Mouse (Mus musculus): ENCODE data around the gene Plekhg2. TPM values are rescaled to one million over a fixed set of nuclear protein-coding genes. Genes with fewer than 3 reads are reported as not detected.

Gene Plekhg2
- total RNA-seq, 2 experiments from 2014 or later, result 5.9 to 6.8 TPM

- DNase-seq (ENCODE audit: low spot score in 2 of 2), result no peak
- 0 out of 2 replicates have a peak overlapping the region, but pooled peaks have one; percentile 25 for H3K27ac ChIP-seq
- H3K4me3 ChIP-seq, result no peak overlapping the region
- TF ChIP-seq CTCF (conservative IDR thresholded peaks at IDR 0.05), result no peak
These were observed 15.4 kb downstream of the Plekhg2 start for GRCm38 (mm10) chr7:28356981-28357380.

DNA sequence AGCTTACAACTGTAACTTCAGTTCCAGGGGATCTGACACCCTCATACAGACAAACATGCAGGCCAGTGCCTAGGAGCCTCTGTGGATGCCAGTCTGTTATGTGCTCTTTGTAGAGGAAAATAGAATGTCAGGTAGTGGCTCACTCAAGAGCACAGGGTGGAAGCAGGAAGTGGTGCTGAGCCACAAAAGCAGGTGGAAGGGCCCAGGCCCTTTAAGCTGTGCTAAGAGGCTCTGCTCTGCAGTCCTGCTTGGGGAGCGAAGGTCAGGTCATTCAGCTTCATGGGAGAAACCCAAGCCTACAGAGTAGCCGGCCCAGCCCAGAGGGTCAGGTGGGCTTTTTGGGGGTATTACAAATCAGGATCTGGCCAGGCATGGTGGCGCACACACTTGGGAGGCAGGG lies 17.2 kb downstream of the Plekhg2 start:
- H3K4me3 ChIP-seq, result no peak overlapping the region
- no peak for TF ChIP-seq CTCF (conservative IDR thresholded peaks at IDR 0.05)
- H3K27ac ChIP-seq, result no peak overlapping the region
- no peak for DNase-seq (ENCODE audit: low spot score in 2 of 2)

DNA sequence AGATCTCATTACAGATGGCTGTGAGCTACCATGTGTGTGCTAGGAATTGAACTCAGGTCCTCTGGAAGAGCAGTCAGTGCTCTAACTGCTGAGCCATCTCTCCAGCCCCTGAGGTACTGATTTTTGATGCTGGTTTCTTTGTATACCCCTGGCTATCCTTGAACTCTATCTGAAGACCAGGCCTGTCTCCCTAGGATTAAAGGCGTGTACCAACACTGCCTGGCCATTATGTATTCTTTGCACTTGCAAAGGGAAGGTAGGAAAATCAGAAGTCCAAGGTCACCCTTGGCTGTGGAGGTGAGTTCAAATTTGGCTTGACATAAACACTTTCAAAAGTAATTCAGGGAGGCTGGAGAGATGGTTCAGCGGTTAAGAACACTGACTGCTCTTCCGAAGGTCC lies 17.8 kb downstream of the Plekhg2 start:
- H3K27ac ChIP-seq, result no peak overlapping the region
- H3K4me3 ChIP-seq, result no peak overlapping the region
- no peak for TF ChIP-seq CTCF (conservative IDR thresholded peaks at IDR 0.05)
- no peak for DNase-seq (ENCODE audit: low spot score in 2 of 2)

- no peak overlapping the region for H3K4me3 ChIP-seq
- H3K27ac ChIP-seq, result no peak overlapping the region
- no peak for TF ChIP-seq CTCF (conservative IDR thresholded peaks at IDR 0.05)
- DNase-seq (ENCODE audit: low spot score in 2 of 2), result no peak
These were observed 18.3 kb downstream of the Plekhg2 start for GRCm38 (mm10) chr7:28354113-28354581.

DNA sequence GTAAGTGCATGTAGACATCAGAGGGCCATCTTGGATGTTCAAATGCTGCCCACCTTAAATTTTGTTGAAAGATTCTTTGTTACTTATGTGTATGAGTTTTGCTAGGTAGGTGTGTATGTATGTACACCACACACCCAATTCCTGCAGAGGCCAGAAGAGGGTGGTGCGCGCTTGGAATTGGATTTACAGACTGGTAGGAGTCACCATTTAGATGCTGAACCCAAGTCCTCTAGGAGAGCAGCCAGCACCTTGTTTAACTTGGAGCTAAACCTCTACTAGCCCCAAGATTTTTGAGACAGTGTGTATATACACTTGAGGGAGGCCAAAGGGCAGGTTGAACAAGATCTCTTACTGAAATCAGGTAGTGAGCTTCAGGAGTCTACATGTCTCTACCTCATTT lies 19.1 kb downstream of the Plekhg2 start:
- TF ChIP-seq CTCF (conservative IDR thresholded peaks at IDR 0.05), result peak; percentile 22; the same call in 1 of the 2 replicates
- DNase-seq (ENCODE audit: low spot score in 2 of 2), result no peak
- no peak overlapping the region for H3K27ac ChIP-seq
- no peak overlapping the region for H3K4me3 ChIP-seq

DNA sequence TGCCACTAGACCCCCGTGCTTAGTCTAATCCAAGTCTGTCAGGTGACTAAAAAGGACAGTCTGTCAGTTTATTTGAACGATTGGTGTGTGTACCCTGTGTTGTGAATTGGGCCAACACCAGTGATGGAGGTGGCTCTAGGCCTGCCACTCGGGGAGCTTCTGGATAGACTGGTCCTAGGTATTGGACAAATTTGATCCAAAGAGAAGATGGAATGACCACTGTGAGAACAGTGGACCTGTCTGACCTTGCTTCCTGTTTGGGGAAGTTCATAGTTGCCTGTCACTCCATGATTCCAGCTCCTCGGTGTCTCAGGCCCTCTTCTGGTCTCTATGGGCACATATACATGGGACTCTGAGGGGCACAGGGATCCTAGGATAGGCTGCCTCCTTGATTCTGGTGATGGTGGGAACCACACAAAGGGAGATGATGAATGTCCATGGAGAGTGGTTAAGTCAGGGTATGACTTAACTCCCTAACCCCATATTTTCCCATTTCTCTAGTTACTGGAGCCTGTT lies 20.7 kb downstream of the Plekhg2 start:
- Histone ChIP-seq H3K4me3 (peak overlapping the region; percentile 83), H3K27ac (peak overlapping the region; percentile 90; the same call in 1 of the 2 replicates)
- TF ChIP-seq CTCF (conservative IDR thresholded peaks at IDR 0.05), result no peak
- DNase-seq (ENCODE audit: low spot score in 2 of 2), result no peak

DNA sequence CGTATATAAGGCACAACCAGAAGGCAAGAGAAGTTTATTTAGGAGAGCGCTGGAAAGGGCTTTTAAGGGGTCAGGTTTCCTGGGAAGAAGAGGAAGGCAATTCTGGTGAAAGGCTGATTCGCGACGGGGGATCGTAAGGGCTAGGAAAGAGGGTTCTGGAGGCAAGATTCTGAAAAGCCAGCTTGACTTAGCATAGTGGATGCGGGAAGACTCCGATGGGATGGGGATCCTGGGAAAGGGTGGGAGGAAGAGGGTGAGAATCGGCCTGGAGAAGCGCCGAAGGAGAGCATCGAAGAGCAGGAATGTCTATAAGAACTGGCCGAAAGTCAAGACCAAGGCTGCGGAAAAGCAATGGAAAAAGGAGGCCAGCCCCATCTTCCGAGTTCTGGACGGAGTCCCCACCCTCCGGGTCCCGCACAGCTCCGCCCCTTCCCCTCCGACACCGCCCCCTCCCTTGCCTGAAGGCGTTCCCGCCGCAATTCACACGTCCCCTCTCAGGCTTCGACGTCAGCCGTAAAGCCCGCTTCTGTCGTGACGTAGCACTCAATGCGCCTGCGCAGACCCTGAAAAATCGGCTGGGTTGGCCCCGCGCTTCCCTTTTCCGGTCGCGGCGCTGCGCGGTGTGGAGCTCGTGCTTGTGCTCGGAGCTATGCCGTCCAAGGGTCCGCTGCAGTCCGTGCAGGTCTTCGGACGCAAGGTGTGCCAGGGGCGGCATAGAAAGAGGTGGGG lies 22.1 kb downstream of the Plekhg2 start, which contains the start of gene Rps16:
Rps16 (plus strand) TSS at position 498 of the 729 bp plus-strand sequence.
- DNase-seq (ENCODE audit: low spot score in 2 of 2), result peak; percentile 97 to 99
- H3K4me3 ChIP-seq, result peak within 1 kb of the TSS; percentile 83
- TF ChIP-seq CTCF (conservative IDR thresholded peaks at IDR 0.05), result no peak
- H3K27ac ChIP-seq, result peak within 1 kb of the TSS; percentile 90

DNA sequence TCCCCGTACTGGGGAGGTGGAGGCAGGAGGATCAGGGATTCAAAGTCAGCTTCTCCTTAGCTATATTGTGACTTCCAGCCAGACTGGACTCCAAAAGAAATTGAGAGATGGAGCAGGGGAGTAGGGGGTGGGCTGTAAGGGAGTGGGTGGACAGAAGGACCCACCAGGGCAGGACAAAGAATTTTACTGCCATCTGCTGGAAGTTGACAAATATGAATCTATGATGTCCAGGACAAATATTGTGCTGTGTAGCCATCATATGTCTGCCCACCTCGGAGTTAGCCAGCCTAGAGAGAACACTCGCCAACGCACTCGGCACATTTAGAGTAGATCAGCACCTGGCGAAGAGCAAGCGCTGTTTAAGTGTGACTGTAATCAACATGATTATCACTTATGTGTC lies 23.8 kb downstream of the Plekhg2 start:
- DNase-seq (ENCODE audit: low spot score in 2 of 2), result no peak
- H3K4me3 ChIP-seq, result no peak overlapping the region
- H3K27ac ChIP-seq, result no peak overlapping the region
- peak; percentile 55 for TF ChIP-seq CTCF (conservative IDR thresholded peaks at IDR 0.05)

GRCm38 (mm10) chr7:28347746-28348145 lies 24.7 kb downstream of the Plekhg2 start:
- no peak for DNase-seq (ENCODE audit: low spot score in 2 of 2)
- no peak overlapping the region for H3K4me3 ChIP-seq
- TF ChIP-seq CTCF (conservative IDR thresholded peaks at IDR 0.05), result no peak
- H3K27ac ChIP-seq, result no peak overlapping the region

DNA sequence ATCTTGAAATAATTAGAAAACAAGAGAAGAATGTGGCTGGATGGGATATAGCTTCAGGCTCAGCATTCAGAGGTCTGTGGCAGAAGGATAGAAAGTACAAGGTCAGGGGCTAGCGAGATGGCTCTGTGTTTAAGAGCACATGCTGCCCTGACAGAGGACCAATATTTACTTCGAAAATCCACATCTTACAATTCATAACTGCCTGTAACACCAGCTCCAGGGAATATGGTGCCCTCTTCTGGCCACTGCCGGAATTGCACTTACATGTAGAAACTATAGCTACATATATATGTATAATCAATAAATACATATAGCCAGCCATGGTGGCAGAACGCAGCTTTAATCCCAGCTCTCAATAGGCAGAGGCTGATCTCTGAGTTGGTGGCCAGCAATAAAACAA lies 27.8 kb downstream of the Plekhg2 start:
- peak; percentile 88 for TF ChIP-seq CTCF (conservative IDR thresholded peaks at IDR 0.05)
- peak in 1 of 2 experiments; percentile 59 for DNase-seq (ENCODE audit: low spot score in 2 of 2)
- H3K4me3 ChIP-seq, result no peak overlapping the region
- no peak overlapping the region for H3K27ac ChIP-seq

DNA sequence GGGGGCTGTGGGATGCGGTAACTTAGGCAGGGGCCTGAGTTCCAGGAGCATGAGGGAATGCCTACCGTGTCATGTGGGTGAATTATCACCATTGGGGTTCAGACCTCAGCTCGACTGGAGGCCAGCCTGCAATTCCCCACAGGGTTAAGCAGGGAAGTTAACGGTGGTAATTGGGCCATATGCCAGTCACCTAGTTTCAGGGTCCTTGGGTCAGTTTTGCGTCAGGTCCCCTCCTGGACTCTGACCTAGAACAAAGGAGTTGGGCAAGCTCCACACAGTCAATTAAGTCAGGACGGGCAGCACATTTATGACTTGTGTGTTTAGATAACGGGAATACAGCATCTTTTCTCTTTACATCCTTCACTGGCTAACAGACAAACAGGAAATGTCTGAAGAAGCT lies 31.0 kb downstream of the Plekhg2 start:
- Histone ChIP-seq H3K4me3 (no peak overlapping the region), H3K27ac (no peak overlapping the region)
- TF ChIP-seq CTCF (conservative IDR thresholded peaks at IDR 0.05), result no peak
- no peak for DNase-seq (ENCODE audit: low spot score in 2 of 2)

DNA sequence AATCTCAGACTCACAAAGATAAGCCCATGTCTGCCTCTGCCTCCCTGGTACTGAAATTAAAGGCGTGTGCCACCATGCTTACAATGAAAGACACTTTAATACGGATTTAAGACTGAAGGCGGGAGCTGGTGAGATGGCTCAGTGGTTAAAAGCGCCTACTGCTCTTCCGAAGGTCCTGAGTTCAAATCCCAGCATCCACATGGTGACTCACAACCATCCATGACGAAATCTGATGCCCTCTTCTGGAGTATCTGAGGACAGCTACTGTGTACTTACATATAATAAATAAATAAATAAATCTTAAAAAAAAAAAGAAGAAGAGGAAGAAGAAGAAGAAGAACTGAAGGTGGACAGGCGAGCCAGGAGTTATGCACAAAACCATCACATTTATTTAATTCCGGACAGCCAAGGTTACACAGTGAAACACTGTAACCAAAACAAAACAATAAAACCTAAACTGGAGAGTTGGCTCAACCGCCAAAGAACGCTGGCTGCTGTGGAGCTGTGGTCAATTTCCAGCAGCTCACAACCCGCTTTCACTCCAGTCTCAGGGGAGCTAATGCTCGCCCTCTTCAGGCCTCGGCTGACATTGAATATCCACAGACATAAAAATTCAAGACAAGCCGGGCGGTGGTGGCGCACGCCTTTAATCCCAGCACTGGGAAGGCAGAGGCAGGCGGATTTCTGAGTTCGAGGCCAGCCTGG lies 33.0 kb downstream of the Plekhg2 start:
- no peak for DNase-seq (ENCODE audit: low spot score in 2 of 2)
- peak; percentile 65 for TF ChIP-seq CTCF (conservative IDR thresholded peaks at IDR 0.05)

More for the DNA sequence above, 33.0 kb downstream of the Plekhg2 start:
- peak overlapping the region; percentile 82 for H3K4me3 ChIP-seq
- H3K27ac ChIP-seq, result peak overlapping the region; percentile 97

Measured in layer of hippocampus, adult 2 months (tissue).